Mouse (Mus musculus) CH12.LX (cell line): Measurements from ENCODE around the gene Gtsf2.

ENCODE experiments used
- CTCF ChIP-seq, 2 experiments: IDR thresholded peaks in 1 of 2; conservative IDR thresholded peaks in 1 of 2; 2 replicates each; pipeline ENCODE4 v1.5.1; 2011 to 2012; ENCODE audit warnings: low read depth in 2 of 2, low read length in 2 of 2, improper control_type of control experiment in 1 of 2, inconsistent platforms in 1 of 2, mild to moderate bottlenecking in 1 of 2, moderate library complexity in 1 of 2
- KAT2A ChIP-seq: IDR thresholded peaks from 2 replicates; pipeline ENCODE4 v1.6.1; 2012; ENCODE audit warnings: low read length, improper control_type of control experiment, inconsistent platforms; ENCODE audit not compliant: insufficient replicate concordance
- MAFK ChIP-seq: IDR thresholded peaks from 2 replicates; pipeline ENCODE4 v1.6.1; 2011; ENCODE audit warnings: low read length, improper control_type of control experiment; ENCODE audit not compliant: insufficient replicate concordance
- NELFE ChIP-seq: IDR thresholded peaks from 2 replicates; pipeline ENCODE4 v1.6.1; 2011; ENCODE audit warnings: low read depth, low read length, improper control_type of control experiment
- PAX5 ChIP-seq: IDR thresholded peaks from 2 replicates; pipeline ENCODE4 v1.6.1; 2012; ENCODE audit warnings: low read length, inconsistent platforms, mixed read lengths
- POLR2A ChIP-seq: IDR thresholded peaks from 2 replicates; pipeline ENCODE4 v1.6.1; 2011; ENCODE audit warnings: low read depth, mild to moderate bottlenecking, improper control_type of control experiment, low read length
- USF1 ChIP-seq: IDR thresholded peaks from 2 replicates; pipeline ENCODE4 v1.6.1; 2014; ENCODE audit warnings: low read depth, mild to moderate bottlenecking, inconsistent platforms, low read length, improper control_type of control experiment

DNA sequence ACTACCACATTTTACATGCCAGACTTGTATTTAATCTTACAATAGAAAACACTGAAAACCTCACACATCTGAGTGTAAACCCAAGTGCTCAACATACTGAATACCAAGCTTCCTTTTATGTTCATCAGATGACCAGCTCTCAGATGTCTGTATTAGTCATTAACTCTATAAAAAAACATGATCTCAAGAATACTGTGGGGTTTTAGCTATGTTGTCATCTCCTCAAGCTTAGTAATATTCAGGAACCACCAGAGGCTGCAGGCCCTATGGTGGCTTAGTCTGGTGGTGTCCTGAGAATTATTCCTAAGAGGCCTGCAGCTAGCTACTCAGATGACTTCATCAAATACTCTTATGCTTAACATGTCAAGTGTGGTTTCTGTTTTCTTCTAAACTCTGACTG lies 54.7 kb downstream of the Gtsf2 start:
- TF ChIP-seq CTCF (conservative IDR thresholded peaks at IDR 0.05 in 1 of 2, IDR thresholded peaks at IDR 0.05 in 1 of 2; ENCODE audit: low read depth in 2 of 2, low read length in 2 of 2) (no peak), MAFK (no peak), PAX5 (no peak), NELFE (no peak), USF1 (no peak), KAT2A (no peak), POLR2A (no peak)
